Mouse (Mus musculus) splenic B cell, adult 2 months (primary cell): Measurements from ENCODE around the gene Tjp2.
A peak's percentile ranks its signal among the peaks of the same experiment; 100 is the strongest.
"Not testable (repeated sequence)": the region's sequence is repeated elsewhere in the genome, so short reads cannot be mapped to it uniquely, and the experiment has no call there.

Experiments
- DNase-seq: peaks from one replicate; pipeline ENCODE4 v3.0.0-alpha.2; 2011; ENCODE audit warnings: low read depth, low spot score
- H3K27me3 ChIP-seq: 2 replicates; pipeline ENCODE4 v1.6.1; 2012; ENCODE audit warnings: mild to moderate bottlenecking, low read length, moderate library complexity, mixed read lengths; ENCODE audit not compliant: control insufficient read depth, poor library complexity, insufficient read depth, severe bottlenecking
- H3K36me3 ChIP-seq: 2 replicates; pipeline ENCODE4 v1.6.1; 2012; ENCODE audit warnings: mild to moderate bottlenecking, low read length, moderate library complexity, mixed read lengths; ENCODE audit not compliant: control insufficient read depth, poor library complexity, insufficient read depth, severe bottlenecking

Gene Tjp2

GRCm38 (mm10) chr19:24211168-24211567 lies 13.7 kb downstream of the Tjp2 start:
- H3K36me3 ChIP-seq: no peaks in the 10 kb centered on the region
- H3K27me3 ChIP-seq: no peaks in the 10 kb centered on the region
- no peak for DNase-seq

- DNase-seq: no peak
- Histone ChIP-seq H3K36me3 (no peaks in the 10 kb centered on the region), H3K27me3 (no peaks in the 10 kb centered on the region)
Observed at GRCm38 (mm10) chr19:24209516-24209915, 15.3 kb downstream of the Tjp2 start.

GRCm38 (mm10) chr19:24207967-24208366 lies 16.9 kb downstream of the Tjp2 start:
- DNase-seq: no peak
- H3K27me3 ChIP-seq: no peaks in the 10 kb centered on the region
- H3K36me3 ChIP-seq: no peaks in the 10 kb centered on the region

- H3K27me3 ChIP-seq: no peaks in the 10 kb centered on the region
- DNase-seq: no peak
- no peaks in the 10 kb centered on the region for H3K36me3 ChIP-seq
Observed at GRCm38 (mm10) chr19:24205001-24205400, 19.8 kb downstream of the Tjp2 start.

- no peak for DNase-seq
- Histone ChIP-seq H3K27me3 (no peaks in the 10 kb centered on the region), H3K36me3 (no peaks in the 10 kb centered on the region)
Observed at GRCm38 (mm10) chr19:24201848-24202247, 23.0 kb downstream of the Tjp2 start.

GRCm38 (mm10) chr19:24200566-24200965 lies 24.3 kb downstream of the Tjp2 start:
- no peaks in the 10 kb centered on the region for H3K36me3 ChIP-seq
- H3K27me3 ChIP-seq: no peaks in the 10 kb centered on the region
- no peak for DNase-seq

- no peak for DNase-seq
- Histone ChIP-seq H3K36me3 (no peaks in the 10 kb centered on the region), H3K27me3 (no peaks in the 10 kb centered on the region)
Observed at GRCm38 (mm10) chr19:24198676-24199303, 26.0 kb downstream of the Tjp2 start.

GRCm38 (mm10) chr19:24197338-24197737 lies 27.5 kb downstream of the Tjp2 start:
- DNase-seq: no peak
- no peaks in the 10 kb centered on the region for H3K27me3 ChIP-seq
- no peaks in the 10 kb centered on the region for H3K36me3 ChIP-seq

- H3K27me3 ChIP-seq: no peaks in the 10 kb centered on the region
Observed at GRCm38 (mm10) chr19:24195224-24195623, 29.6 kb downstream of the Tjp2 start.

GRCm38 (mm10) chr19:24194216-24194615 lies 30.6 kb downstream of the Tjp2 start:
- no peaks in the 10 kb centered on the region for H3K27me3 ChIP-seq
- peak; percentile 35 for DNase-seq
- H3K36me3 ChIP-seq: no peaks in the 10 kb centered on the region

More at GRCm38 (mm10) chr19:24195224-24195623, 29.6 kb downstream of the Tjp2 start:
- DNase-seq: no peak
- no peaks in the 10 kb centered on the region for H3K36me3 ChIP-seq

- H3K27me3 ChIP-seq: no peaks in the 10 kb centered on the region
- no peaks in the 10 kb centered on the region for H3K36me3 ChIP-seq
- no peak for DNase-seq
Observed at GRCm38 (mm10) chr19:24192946-24193345, 31.9 kb downstream of the Tjp2 start.

- no peak for DNase-seq
- Histone ChIP-seq H3K27me3 (no peaks in the 10 kb centered on the region), H3K36me3 (no peaks in the 10 kb centered on the region)
Observed at GRCm38 (mm10) chr19:24187791-24188190, 37.0 kb downstream of the Tjp2 start.

GRCm38 (mm10) chr19:24187358-24187757 lies 37.5 kb downstream of the Tjp2 start:
- H3K27me3 ChIP-seq, DNase-seq, H3K36me3 ChIP-seq: not testable (repeated sequence)

- Histone ChIP-seq H3K27me3 (no peaks in the 10 kb centered on the region), H3K36me3 (no peaks in the 10 kb centered on the region)
- DNase-seq: no peak
Observed at GRCm38 (mm10) chr19:24183680-24184235, 41.1 kb downstream of the Tjp2 start.

- DNase-seq: no peak
- no peaks in the 10 kb centered on the region for H3K36me3 ChIP-seq
Observed at GRCm38 (mm10) chr19:24180415-24180814, 44.4 kb downstream of the Tjp2 start.

GRCm38 (mm10) chr19:24178086-24178485 lies 46.7 kb downstream of the Tjp2 start:
- Histone ChIP-seq H3K27me3 (no peaks in the 10 kb centered on the region), H3K36me3 (no peaks in the 10 kb centered on the region)
- no peak for DNase-seq

More at GRCm38 (mm10) chr19:24180415-24180814, 44.4 kb downstream of the Tjp2 start:
- no peaks in the 10 kb centered on the region for H3K27me3 ChIP-seq
